Mouse (Mus musculus): Measurements from ENCODE around the gene Clybl. TPM values are rescaled to one million over a fixed set of nuclear protein-coding genes. Genes with fewer than 3 reads are reported as not detected.

Clybl gene
- polyA plus RNA-seq, 2 experiments = 13.3 to 20.4 TPM

- Histone ChIP-seq H3K4me3 (replicated peaks; ENCODE audit: low read length) (no peak overlapping the region), H3K36me3 (ENCODE audit: control insufficient read depth, insufficient read depth, low read length) (no peaks in the 10 kb centered on the region), H3K9ac (ENCODE audit: low read depth, low read length, severe bottlenecking) (no peak overlapping the region), H3K9me3 (ENCODE audit: control insufficient read depth, low read length) (no peaks in the 10 kb centered on the region), H3K27ac (replicated peaks; ENCODE audit: low read depth, low read length) (no peak overlapping the region), H3K4me1 (ENCODE audit: control insufficient read depth, insufficient read depth, low read length) (no peaks in the 10 kb centered on the region), H3K4me2 (replicated peaks; ENCODE audit: low read depth, low read length, severe bottlenecking) (no peak overlapping the region), H3K27me3 (ENCODE audit: control insufficient read depth, insufficient read depth, low read length) (peaks cover 49% of the 10 kb centered on the region)
- DNase-seq (ENCODE audit: low spot score) (no peak), ATAC-seq (ENCODE audit: low FRiP score, low read depth) (no peak)
- TF ChIP-seq POLR2A (IDR thresholded peaks at IDR 0.05; ENCODE audit: borderline replicate concordance, extremely low read depth, insufficient read depth, insufficient read length) = no peak
- WGBS = 36% methylated on average over 8 of the region's 8 CpGs
Observed at GRCm38 (mm10) chr14:122224501-122224928, 43.0 kb downstream of the Clybl start.

GRCm38 (mm10) chr14:122225479-122226132 lies 44.1 kb downstream of the Clybl start:
- H3K9me3 ChIP-seq (ENCODE audit: control insufficient read depth, low read length) = no peaks in the 10 kb centered on the region
- no peak overlapping the region for H3K4me2 ChIP-seq (replicated peaks; ENCODE audit: low read depth, low read length, severe bottlenecking)
- 23% methylated on average over 7 of the region's 7 CpGs for WGBS
- H3K27me3 ChIP-seq (ENCODE audit: control insufficient read depth, insufficient read depth, low read length) = peaks cover 60% of the 10 kb centered on the region
- H3K4me3 ChIP-seq (replicated peaks; ENCODE audit: low read length) = no peak overlapping the region
- no peaks in the 10 kb centered on the region for H3K36me3 ChIP-seq (ENCODE audit: control insufficient read depth, insufficient read depth, low read length)
- no peak for TF ChIP-seq POLR2A (IDR thresholded peaks at IDR 0.05; ENCODE audit: borderline replicate concordance, extremely low read depth, insufficient read depth, insufficient read length)
- no peak for ATAC-seq (ENCODE audit: low FRiP score, low read depth)
- no peak overlapping the region for H3K9ac ChIP-seq (ENCODE audit: low read depth, low read length, severe bottlenecking)
- DNase-seq (ENCODE audit: low spot score) = no peak
- no peaks in the 10 kb centered on the region for H3K4me1 ChIP-seq (ENCODE audit: control insufficient read depth, insufficient read depth, low read length)
- no peak overlapping the region for H3K27ac ChIP-seq (replicated peaks; ENCODE audit: low read depth, low read length)

DNA sequence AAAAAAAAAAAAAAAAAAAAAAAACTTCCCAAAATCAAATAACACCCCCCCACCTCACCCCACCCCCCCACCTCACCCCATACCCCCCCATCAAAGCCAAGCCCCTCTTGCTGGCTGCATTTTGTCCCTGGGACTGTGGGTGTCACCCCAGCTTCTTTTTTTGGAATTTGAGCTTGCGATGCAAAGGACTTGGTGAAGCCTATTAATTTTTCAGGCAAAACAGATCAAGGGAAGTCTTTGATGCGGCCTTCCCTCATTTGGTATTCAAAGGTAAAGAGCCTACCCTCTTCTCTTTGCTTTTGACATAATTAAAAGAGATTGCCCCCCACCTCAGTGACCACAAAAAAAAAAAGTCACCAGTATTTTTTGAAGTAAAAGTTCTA lies 44.6 kb downstream of the Clybl start:
- Histone ChIP-seq H3K4me1 (ENCODE audit: control insufficient read depth, insufficient read depth, low read length) (no peaks in the 10 kb centered on the region), H3K9ac (ENCODE audit: low read depth, low read length, severe bottlenecking) (no peak overlapping the region), H3K27me3 (ENCODE audit: control insufficient read depth, insufficient read depth, low read length) (peaks cover 64% of the 10 kb centered on the region), H3K4me3 (replicated peaks; ENCODE audit: low read length) (no peak overlapping the region), H3K36me3 (ENCODE audit: control insufficient read depth, insufficient read depth, low read length) (no peaks in the 10 kb centered on the region), H3K27ac (replicated peaks; ENCODE audit: low read depth, low read length) (no peak overlapping the region), H3K4me2 (replicated peaks; ENCODE audit: low read depth, low read length, severe bottlenecking) (no peak overlapping the region), H3K9me3 (ENCODE audit: control insufficient read depth, low read length) (no peaks in the 10 kb centered on the region)
- WGBS = 48% methylated on average over 2 of the region's 2 CpGs
- TF ChIP-seq POLR2A (IDR thresholded peaks at IDR 0.05; ENCODE audit: borderline replicate concordance, extremely low read depth, insufficient read depth, insufficient read length) = no peak
- no peak for ATAC-seq (ENCODE audit: low FRiP score, low read depth)
- no peak for DNase-seq (ENCODE audit: low spot score)

- no peaks in the 10 kb centered on the region for H3K9me3 ChIP-seq (ENCODE audit: control insufficient read depth, low read length)
- ATAC-seq (ENCODE audit: low FRiP score, low read depth) (no peak), DNase-seq (ENCODE audit: low spot score) (no peak)
- peaks cover 70% of the 10 kb centered on the region for H3K27me3 ChIP-seq (ENCODE audit: control insufficient read depth, insufficient read depth, low read length)
- no peak overlapping the region for H3K9ac ChIP-seq (ENCODE audit: low read depth, low read length, severe bottlenecking)
- no peaks in the 10 kb centered on the region for H3K4me1 ChIP-seq (ENCODE audit: control insufficient read depth, insufficient read depth, low read length)
- WGBS = 42% methylated on average over 22 of the region's 22 CpGs
- H3K4me3 ChIP-seq (replicated peaks; ENCODE audit: low read length) = no peak overlapping the region
- no peaks in the 10 kb centered on the region for H3K36me3 ChIP-seq (ENCODE audit: control insufficient read depth, insufficient read depth, low read length)
- no peak overlapping the region for H3K27ac ChIP-seq (replicated peaks; ENCODE audit: low read depth, low read length)
- no peak for TF ChIP-seq POLR2A (IDR thresholded peaks at IDR 0.05; ENCODE audit: borderline replicate concordance, extremely low read depth, insufficient read depth, insufficient read length)
- H3K4me2 ChIP-seq (replicated peaks; ENCODE audit: low read depth, low read length, severe bottlenecking) = no peak overlapping the region
Observed at GRCm38 (mm10) chr14:122226666-122227453, 45.4 kb downstream of the Clybl start.

DNA sequence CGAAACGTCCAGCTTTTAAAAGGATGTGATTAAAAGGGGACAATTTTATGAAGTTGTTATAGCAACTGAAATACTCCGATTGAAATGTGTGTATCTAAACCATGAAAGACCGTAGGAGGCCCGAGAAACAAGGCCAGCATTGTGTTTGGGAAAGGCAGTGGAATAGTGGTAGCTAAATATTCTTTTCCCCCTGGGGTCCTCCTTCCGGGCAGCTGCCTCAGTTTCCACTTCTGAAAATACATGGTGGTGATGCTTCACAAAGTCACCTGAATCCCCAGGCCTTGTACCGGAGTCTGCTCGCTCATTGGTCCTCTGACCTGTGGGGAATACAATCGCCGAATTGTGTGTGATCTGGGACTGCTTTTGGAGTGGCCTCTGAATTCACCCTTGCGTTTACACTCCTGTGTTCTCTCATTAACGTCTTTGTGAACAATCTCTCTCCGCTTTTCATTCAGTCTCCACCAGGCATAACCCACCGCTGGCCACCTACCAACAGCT lies 46.0 kb downstream of the Clybl start:
- no peak overlapping the region for H3K4me2 ChIP-seq (replicated peaks; ENCODE audit: low read depth, low read length, severe bottlenecking)

More for the DNA sequence above, 46.0 kb downstream of the Clybl start:
- DNase-seq (ENCODE audit: low spot score) = no peak
- no peak for TF ChIP-seq POLR2A (IDR thresholded peaks at IDR 0.05; ENCODE audit: borderline replicate concordance, extremely low read depth, insufficient read depth, insufficient read length)
- Histone ChIP-seq H3K9me3 (ENCODE audit: control insufficient read depth, low read length) (no peaks in the 10 kb centered on the region), H3K36me3 (ENCODE audit: control insufficient read depth, insufficient read depth, low read length) (no peaks in the 10 kb centered on the region), H3K27me3 (ENCODE audit: control insufficient read depth, insufficient read depth, low read length) (peaks cover 70% of the 10 kb centered on the region), H3K27ac (replicated peaks; ENCODE audit: low read depth, low read length) (no peak overlapping the region), H3K9ac (ENCODE audit: low read depth, low read length, severe bottlenecking) (no peak overlapping the region), H3K4me3 (replicated peaks; ENCODE audit: low read length) (no peak overlapping the region), H3K4me1 (ENCODE audit: control insufficient read depth, insufficient read depth, low read length) (no peaks in the 10 kb centered on the region)
- WGBS = 25% methylated on average over 14 of the region's 14 CpGs
- no peak for ATAC-seq (ENCODE audit: low FRiP score, low read depth)

All from limb, embryonic 14.5 days (tissue).